Mouse (Mus musculus): Measurements from ENCODE around the gene Gm10638.

- no peak for TF ChIP-seq CTCF (IDR thresholded peaks at IDR 0.05; ENCODE audit: low read depth)
- no peak for TF ChIP-seq EP300 (IDR thresholded peaks at IDR 0.05; ENCODE audit: low read depth)
Measured at GRCm38 (mm10) chr8:86789576-86789975, 44.1 kb downstream of the Gm10638 start.
